Mouse (Mus musculus) testis, adult 2 months (tissue): ENCODE results near the gene Sytl2. TPM values are rescaled to one million over a fixed set of nuclear protein-coding genes. Genes with fewer than 3 reads are reported as not detected.
A peak's percentile ranks its signal among the peaks of the same experiment; 100 is the strongest.

Source experiments
- H3K27ac ChIP-seq: fragments of 200-500 bp; 2 replicates; pipeline ENCODE4 v1.5.1; 2012; ENCODE audit warnings: low read depth, low read length; ENCODE audit not compliant: control insufficient read depth, insufficient read depth
- H3K27me3 ChIP-seq: fragments of 200-500 bp; 2 replicates; pipeline ENCODE4 v1.6.1; 2012; ENCODE audit warnings: mild to moderate bottlenecking, low read length, moderate library complexity; ENCODE audit not compliant: control insufficient read depth, insufficient read depth
- H3K36me3 ChIP-seq: fragments of 200-500 bp; 2 replicates; pipeline ENCODE4 v1.6.1; 2012; ENCODE audit warnings: mild to moderate bottlenecking, low read length; ENCODE audit not compliant: control insufficient read depth, insufficient read depth
- H3K4me1 ChIP-seq: fragments of 200-500 bp; 2 replicates; pipeline ENCODE4 v1.6.1; 2012; ENCODE audit warnings: low read length; ENCODE audit not compliant: control insufficient read depth, insufficient read depth
- H3K4me3 ChIP-seq: fragments of 200-500 bp; 2 replicates; pipeline ENCODE4 v1.5.1; 2012; ENCODE audit warnings: low read depth, mild to moderate bottlenecking, low read length, moderate library complexity, mixed read lengths; ENCODE audit not compliant: control insufficient read depth
- CTCF ChIP-seq: fragments of 200-500 bp; IDR thresholded peaks from 2 replicates; pipeline ENCODE4 v1.5.1; 2012; ENCODE audit warnings: low read depth, mild to moderate bottlenecking, inconsistent platforms, low read length, moderate library complexity; ENCODE audit not compliant: control insufficient read depth, insufficient read depth, insufficient replicate concordance
- POLR2A ChIP-seq: fragments of 200-500 bp; IDR thresholded peaks from 2 replicates; pipeline ENCODE4 v1.6.1; 2012; ENCODE audit warnings: low read depth, mild to moderate bottlenecking, inconsistent platforms, low read length, moderate library complexity; ENCODE audit not compliant: control insufficient read depth
- polyA plus RNA-seq: library from polyadenylated mRNA; depleted of rRNA; stranded (reverse); fragments of >200 nt; gene quantifications from 2 replicates; pipeline ENCODE4 v1.2.3, GENCODE M21; 2012; rRNA removed

Gene Sytl2
- 1.2 and 1.7 TPM in 2 replicates for polyA plus RNA-seq

DNA sequence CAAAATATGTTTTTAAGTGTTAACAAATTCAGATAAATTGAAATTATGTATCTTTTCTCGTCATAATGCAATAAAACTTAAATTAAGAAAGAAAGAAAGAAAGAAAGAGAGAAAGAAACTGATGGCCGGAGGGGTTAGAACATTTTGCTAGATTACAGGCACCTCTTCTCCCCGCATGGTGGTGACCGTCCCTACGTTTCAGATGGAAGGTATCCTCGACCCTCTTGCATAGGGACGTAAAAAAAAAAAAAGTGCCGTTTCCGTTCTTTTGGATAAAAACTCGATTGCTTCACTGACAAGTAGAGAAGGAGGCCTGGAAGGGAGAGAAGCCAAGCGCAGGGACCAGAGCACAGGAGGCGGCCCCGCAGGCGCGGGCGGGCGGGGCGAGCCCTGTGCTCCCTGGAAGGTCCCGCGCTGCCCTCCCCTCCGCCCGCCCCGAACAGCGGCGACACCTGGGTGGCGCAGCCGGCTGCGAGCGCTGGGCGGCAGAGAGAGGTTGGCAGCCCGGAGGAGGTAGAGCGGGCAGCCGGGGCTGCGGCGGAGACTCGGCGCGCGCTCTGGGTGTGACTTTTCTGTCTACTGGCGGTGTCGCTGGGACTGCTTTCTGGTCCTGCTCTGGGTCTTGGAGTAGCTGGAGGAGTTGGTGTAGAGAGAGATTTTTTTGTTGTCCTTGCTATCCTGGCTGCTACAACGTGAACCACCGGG is at the start of gene Sytl2:
Gene Sytl2 (plus strand): TSS at position 311 of the 705 bp plus-strand sequence.
- H3K4me3 ChIP-seq, result peak within 1 kb of the TSS; percentile 73
- peaks cover 7% of the 10 kb centered on the region for H3K4me1 ChIP-seq
- no peak within 1 kb of the TSS for H3K27ac ChIP-seq
- no peak for TF ChIP-seq POLR2A
- no peak for TF ChIP-seq CTCF
- H3K36me3 ChIP-seq, result no peaks in the 10 kb centered on the region
- peaks cover 3% of the 10 kb centered on the region for H3K27me3 ChIP-seq

DNA sequence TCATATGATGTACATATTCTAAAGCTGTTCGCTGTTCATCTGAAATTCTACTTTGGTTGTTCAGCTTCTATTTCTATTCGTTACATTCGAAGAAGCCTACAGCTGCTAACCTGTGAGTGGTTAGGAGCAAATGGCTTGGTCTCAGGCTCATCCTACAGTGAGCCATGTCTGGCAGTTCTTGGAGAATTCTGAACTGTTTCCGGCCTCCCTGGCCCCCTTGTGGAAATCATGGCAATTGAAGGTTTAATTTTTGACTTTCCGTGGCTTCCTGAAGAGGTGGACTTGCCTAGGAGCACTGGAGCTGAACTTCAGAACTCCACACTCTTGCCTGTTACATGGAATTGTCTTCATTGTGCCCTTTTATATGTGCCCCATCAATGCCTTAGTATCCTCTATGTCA is 49.1 kb upstream of the Sytl2 start:
- Histone ChIP-seq H3K4me1 (peaks cover 2% of the 10 kb centered on the region; the same call in 1 of the 2 replicates), H3K27ac (no peak overlapping the region), H3K27me3 (no peaks in the 10 kb centered on the region), H3K36me3 (no peaks in the 10 kb centered on the region), H3K4me3 (no peak overlapping the region)
- TF ChIP-seq CTCF (no peak), POLR2A (no peak)

DNA sequence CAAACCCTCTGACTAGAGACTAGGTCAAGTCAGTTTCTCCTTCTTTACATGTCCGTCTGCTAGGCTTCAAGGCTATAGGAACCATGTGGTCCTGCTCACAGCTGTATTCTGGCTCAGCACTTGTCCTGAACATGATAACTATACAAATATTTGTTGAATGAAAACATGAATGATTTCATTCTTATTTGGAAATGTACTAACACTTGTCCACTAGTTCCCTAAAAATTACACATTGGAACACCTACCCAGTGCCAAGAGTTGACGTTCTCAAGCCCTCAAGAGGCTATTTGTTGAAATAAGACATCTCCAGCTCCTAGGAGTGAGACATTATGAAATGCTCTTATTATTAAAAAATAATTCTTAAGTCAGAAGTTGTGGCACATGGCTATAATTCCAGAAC is 43.4 kb upstream of the Sytl2 start:
- no peaks in the 10 kb centered on the region for H3K4me1 ChIP-seq
- no peaks in the 10 kb centered on the region for H3K36me3 ChIP-seq

DNA sequence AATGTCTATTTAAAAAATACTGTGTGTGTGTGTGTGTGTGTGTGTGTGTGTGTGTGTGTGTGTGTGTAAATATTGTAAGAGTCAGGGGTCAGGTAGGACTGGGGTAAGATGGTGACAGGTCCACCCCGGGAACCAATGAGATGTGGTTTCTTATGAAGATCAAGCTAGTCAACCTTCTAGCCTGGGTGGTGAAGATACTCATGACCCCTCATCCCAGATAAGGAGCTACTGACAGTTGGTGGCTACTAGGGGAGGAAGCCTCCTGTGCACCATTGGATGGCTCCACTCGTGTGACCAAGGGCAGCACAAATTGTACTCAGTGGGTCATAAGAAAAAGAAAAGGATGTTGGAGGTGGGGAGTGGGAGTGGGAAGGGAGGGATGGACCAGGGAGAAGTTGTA is 42.2 kb upstream of the Sytl2 start:
- TF ChIP-seq CTCF (no peak), POLR2A (no peak)
- Histone ChIP-seq H3K27ac (no peak overlapping the region), H3K27me3 (no peaks in the 10 kb centered on the region), H3K4me1 (peaks cover 2% of the 10 kb centered on the region; the same call in 1 of the 2 replicates), H3K36me3 (no peaks in the 10 kb centered on the region), H3K4me3 (no peak overlapping the region)

More for the DNA sequence above, 43.4 kb upstream of the Sytl2 start:
- TF ChIP-seq CTCF, result no peak
- no peak for TF ChIP-seq POLR2A
- H3K27ac ChIP-seq, result no peak overlapping the region
- H3K27me3 ChIP-seq, result no peaks in the 10 kb centered on the region
- no peak overlapping the region for H3K4me3 ChIP-seq

GRCm38 (mm10) chr7:90261902-90262599 is 40.0 kb upstream of the Sytl2 start:
- no peaks in the 10 kb centered on the region for H3K27me3 ChIP-seq
- H3K4me1 ChIP-seq, result peaks cover 9% of the 10 kb centered on the region
- H3K36me3 ChIP-seq, result no peaks in the 10 kb centered on the region
- TF ChIP-seq CTCF (no peak), POLR2A (no peak)
- H3K4me3 ChIP-seq, result no peak overlapping the region
- no peak overlapping the region for H3K27ac ChIP-seq

DNA sequence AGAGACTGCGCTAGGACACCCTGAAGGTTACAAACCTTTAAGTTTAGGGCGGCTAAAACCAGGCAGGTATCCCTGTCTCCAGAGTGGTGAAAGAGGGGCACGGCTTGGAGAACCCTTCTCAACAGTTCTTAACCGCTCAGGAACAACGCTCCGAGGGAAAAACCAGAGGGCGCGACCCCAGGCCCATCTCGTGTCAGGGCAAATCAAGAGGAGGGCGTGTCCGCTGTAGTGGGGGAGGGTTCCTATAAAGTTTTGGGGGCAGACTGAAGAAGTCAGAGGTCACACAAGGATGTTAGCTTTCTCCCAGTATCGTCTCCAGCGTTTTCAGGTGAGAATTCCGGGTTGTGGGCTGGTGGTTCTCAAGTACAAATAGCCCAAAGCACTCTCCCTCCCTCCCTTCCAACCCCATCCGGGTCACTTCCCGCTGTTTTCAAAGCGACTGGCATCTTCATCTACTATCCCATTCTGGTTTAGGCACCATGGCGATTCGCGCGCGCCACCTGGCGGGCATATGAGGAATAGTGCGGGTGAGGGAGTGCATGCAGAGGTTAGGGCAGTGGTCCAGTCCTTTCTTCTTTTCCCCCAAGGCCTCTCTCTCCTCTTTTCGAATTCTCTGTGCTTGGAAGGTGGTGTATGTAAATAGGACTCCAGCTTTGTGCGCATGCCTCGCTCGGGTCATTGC is 36.6 kb upstream of the Sytl2 start, which contains the start of gene Ccdc83:
Gene Ccdc83 (minus strand): TSS at position 489 of the 682 bp plus-strand sequence.
- no peaks in the 10 kb centered on the region for H3K27me3 ChIP-seq
- no peaks in the 10 kb centered on the region for H3K36me3 ChIP-seq
- TF ChIP-seq CTCF (peak; percentile 98), POLR2A (peak; percentile 35; the same call in 1 of the 2 replicates)
- peaks cover 9% of the 10 kb centered on the region for H3K4me1 ChIP-seq
- H3K27ac ChIP-seq, result peak within 1 kb of the TSS; percentile 83
- peak within 1 kb of the TSS; percentile 88 for H3K4me3 ChIP-seq

DNA sequence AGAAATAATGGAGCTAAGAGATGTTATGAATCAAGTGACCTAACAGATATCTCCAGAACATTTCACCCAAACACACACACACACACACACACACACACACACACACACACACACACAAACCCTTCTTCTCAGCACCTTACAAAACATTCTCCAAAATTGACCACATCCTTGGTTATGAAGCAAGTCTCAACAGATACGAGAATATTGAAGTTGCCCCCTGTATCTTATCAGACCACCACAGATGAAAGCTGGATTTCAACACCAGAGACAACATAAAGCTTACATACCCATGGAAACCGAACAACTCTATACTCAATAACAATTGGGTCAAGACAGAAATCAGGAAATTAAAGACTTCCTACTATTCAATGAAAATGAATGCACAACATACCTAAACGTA is 31.9 kb upstream of the Sytl2 start:
- Histone ChIP-seq H3K36me3 (no peaks in the 10 kb centered on the region), H3K4me3 (no peak overlapping the region), H3K27me3 (no peaks in the 10 kb centered on the region), H3K4me1 (peaks cover 5% of the 10 kb centered on the region), H3K27ac (no peak overlapping the region)
- no peak for TF ChIP-seq CTCF
- no peak for TF ChIP-seq POLR2A
